Mouse (Mus musculus) kidney, adult 2 months (tissue): ENCODE data around the gene Il31ra.

Source experiments
- CTCF ChIP-seq: fragments of 200-500 bp; conservative IDR thresholded peaks from 2 replicates; pipeline ENCODE4 v1.5.1; 2011; ENCODE audit warnings: low read depth, mild to moderate bottlenecking, control low read depth, low read length, moderate library complexity, mixed read lengths; ENCODE audit not compliant: insufficient read depth, insufficient read length
- POLR2A ChIP-seq: fragments of 200-500 bp; IDR thresholded peaks from one replicate; pipeline ENCODE4 v1.6.1; 2011; ENCODE audit warnings: low read depth, low read length, control low read depth

- TF ChIP-seq CTCF, result no peak
- no peak for TF ChIP-seq POLR2A
These were observed 90.3 kb downstream of the Il31ra start for GRCm38 (mm10) chr13:112503846-112504245.
